Mouse (Mus musculus): ENCODE data around the gene Siglecg. TPM values are rescaled to one million over a fixed set of nuclear protein-coding genes. Genes with fewer than 3 reads are reported as not detected.

Siglecg gene
- polyA plus RNA-seq (2014; fragmentation: Illumina TruSeq; extraction: RNeasy Lipid Tissue Mini Kit (QIAGEN cat#74804); ENCODE audit: low read depth, low replicate concordance), result not detected

GRCm38 (mm10) chr7:43408131-43408553 lies at the start of gene Siglecg:
Gene Siglecg (plus strand): TSS chr7:43408204.

DNA sequence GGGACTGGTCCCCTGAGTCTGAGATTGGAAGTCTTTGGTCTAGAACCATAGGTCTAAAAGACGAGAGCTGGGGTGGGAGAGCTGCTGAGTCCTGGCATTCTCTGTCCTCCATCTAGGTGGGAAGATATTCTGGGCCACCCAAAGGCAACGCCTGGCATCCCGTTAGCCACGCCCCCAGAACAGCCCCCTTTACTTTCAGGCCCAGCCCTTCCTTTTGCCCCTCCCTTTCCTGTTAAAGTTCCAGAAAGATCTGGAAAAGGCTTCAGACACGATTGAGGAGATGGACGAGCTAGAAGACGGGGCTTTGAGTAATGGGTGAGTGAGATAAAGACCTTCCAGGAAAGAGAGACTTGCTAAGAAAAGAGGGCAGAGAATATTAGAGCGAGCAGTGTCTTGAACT lies 19.4 kb downstream of the Siglecg start, which contains the start of gene Lim2:
Lim2 (plus strand) TSS at position 265 of the 400 bp plus-strand sequence.

DNA sequence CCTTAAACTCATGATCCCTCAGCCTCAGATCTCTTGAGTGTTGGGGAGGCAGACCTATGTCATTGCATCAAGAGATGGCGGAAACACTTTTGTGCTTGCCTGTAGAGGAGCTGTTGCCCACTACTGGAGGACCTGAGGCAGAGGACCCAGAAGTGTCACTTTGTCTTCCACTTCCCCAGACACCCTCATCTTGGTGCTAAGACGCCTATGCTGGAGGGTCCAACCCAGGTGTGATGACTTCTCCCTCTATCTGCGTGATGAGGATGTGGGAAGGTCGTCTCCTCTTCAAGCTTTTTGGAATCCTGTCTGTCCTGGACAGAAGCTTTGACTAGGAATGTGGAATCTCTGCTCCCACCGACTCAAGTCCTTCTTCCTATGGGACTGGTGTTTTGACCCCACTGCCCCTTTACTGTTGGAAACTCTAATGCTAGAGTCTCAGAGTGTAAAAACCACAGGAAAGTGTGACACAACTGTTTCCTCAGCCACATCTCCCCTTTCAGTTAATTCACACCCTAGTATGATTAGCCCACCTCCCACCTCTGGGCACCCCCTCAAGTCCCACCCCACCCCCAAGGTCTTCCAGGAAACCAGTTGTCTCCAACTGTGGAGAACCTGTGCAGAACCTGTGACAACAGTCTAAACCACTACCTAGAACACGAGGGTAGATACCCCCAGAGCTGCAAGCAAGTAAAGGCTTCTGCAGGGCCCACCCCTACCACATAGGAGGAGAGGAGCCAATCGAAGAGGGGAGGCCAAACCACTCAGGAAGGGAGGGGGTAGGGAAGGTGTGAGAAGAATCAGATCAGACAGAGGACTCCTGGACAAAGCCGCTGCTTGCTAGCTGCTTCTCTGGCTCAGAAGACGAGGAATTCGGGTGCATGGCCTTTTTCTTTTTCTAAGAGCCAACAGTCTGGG lies 28.6 kb downstream of the Siglecg start, which contains the start of gene Nkg7:
Nkg7 (plus strand) TSS at position 733 of the 915 bp plus-strand sequence.

GRCm38 (mm10) chr7:43440482-43440881 lies 32.5 kb downstream of the Siglecg start, which contains the start of gene Cldnd2:
Gene Cldnd2 (plus strand): TSS chr7:43440782.

DNA sequence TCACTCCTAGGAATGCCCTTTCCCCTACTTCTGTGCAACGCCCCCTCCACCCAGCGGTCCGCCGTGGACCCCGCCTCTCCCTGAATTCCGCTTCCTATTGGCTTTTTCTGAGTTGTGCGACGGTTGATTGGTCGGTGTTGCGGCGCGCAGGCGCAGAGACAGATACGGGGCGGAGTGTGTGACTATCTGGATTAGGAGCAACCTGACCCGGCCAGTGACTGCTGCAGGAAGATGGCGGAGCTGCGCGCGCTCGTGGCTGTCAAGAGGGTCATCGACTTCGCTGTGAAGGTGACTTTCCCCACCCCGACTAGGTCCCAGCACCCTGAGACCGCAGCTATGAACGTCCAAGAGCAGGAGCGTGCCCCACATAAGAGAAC lies 35.9 kb downstream of the Siglecg start, which contains the start of the genes Etfb and Gm45233:
Etfb (plus strand) TSS at position 167 of the 377 bp plus-strand sequence.
Gm45233 (plus strand) TSS at position 212 of the 377 bp plus-strand sequence.

GRCm38 (mm10) chr7:43462851-43463250 lies 54.8 kb downstream of the Siglecg start, which contains the start of gene Vsig10l:
Gene Vsig10l (plus strand): TSS chr7:43463151.

Other genes starting within 250 kb of the Siglecg start
- 38.8 TPM for gene Zfp715, start 94.9 kb upstream of the Siglecg start, polyA plus RNA-seq (2014; fragmentation: Illumina TruSeq; extraction: RNeasy Lipid Tissue Mini Kit (QIAGEN cat#74804); ENCODE audit: low read depth, low replicate concordance)
- 0.10 TPM for gene Siglecf, start 56.9 kb upstream of the Siglecg start, polyA plus RNA-seq (2014; fragmentation: Illumina TruSeq; extraction: RNeasy Lipid Tissue Mini Kit (QIAGEN cat#74804); ENCODE audit: low read depth, low replicate concordance)
- gene Lim2, start 19.5 kb downstream of the Siglecg start, polyA plus RNA-seq (2014; fragmentation: Illumina TruSeq; extraction: RNeasy Lipid Tissue Mini Kit (QIAGEN cat#74804); ENCODE audit: low read depth, low replicate concordance), result not detected
- not detected for gene Nkg7, start 28.9 kb downstream of the Siglecg start, polyA plus RNA-seq (2014; fragmentation: Illumina TruSeq; extraction: RNeasy Lipid Tissue Mini Kit (QIAGEN cat#74804); ENCODE audit: low read depth, low replicate concordance)
- gene Cldnd2, start 32.6 kb downstream of the Siglecg start, polyA plus RNA-seq (2014; fragmentation: Illumina TruSeq; extraction: RNeasy Lipid Tissue Mini Kit (QIAGEN cat#74804); ENCODE audit: low read depth, low replicate concordance), result 18.3 TPM
- gene Etfb, start 35.9 kb downstream of the Siglecg start, polyA plus RNA-seq (2014; fragmentation: Illumina TruSeq; extraction: RNeasy Lipid Tissue Mini Kit (QIAGEN cat#74804); ENCODE audit: low read depth, low replicate concordance), result 3.1 TPM
- gene Gm45233, start 35.9 kb downstream of the Siglecg start, polyA plus RNA-seq (2014; fragmentation: Illumina TruSeq; extraction: RNeasy Lipid Tissue Mini Kit (QIAGEN cat#74804); ENCODE audit: low read depth, low replicate concordance), result not detected
- 1.5 TPM for gene Vsig10l, start 54.9 kb downstream of the Siglecg start, polyA plus RNA-seq (2014; fragmentation: Illumina TruSeq; extraction: RNeasy Lipid Tissue Mini Kit (QIAGEN cat#74804); ENCODE audit: low read depth, low replicate concordance)
- 0.46 TPM for gene Iglon5, start 81.9 kb downstream of the Siglecg start, polyA plus RNA-seq (2014; fragmentation: Illumina TruSeq; extraction: RNeasy Lipid Tissue Mini Kit (QIAGEN cat#74804); ENCODE audit: low read depth, low replicate concordance)
- 14.5 TPM for gene 4931406B18Rik, start 97.7 kb downstream of the Siglecg start, polyA plus RNA-seq (2014; fragmentation: Illumina TruSeq; extraction: RNeasy Lipid Tissue Mini Kit (QIAGEN cat#74804); ENCODE audit: low read depth, low replicate concordance)
- 2.1 TPM for gene Cd33, start 136.2 kb downstream of the Siglecg start, polyA plus RNA-seq (2014; fragmentation: Illumina TruSeq; extraction: RNeasy Lipid Tissue Mini Kit (QIAGEN cat#74804); ENCODE audit: low read depth, low replicate concordance)
- 0.34 TPM for gene Zfp658, start 154.1 kb downstream of the Siglecg start, polyA plus RNA-seq (2014; fragmentation: Illumina TruSeq; extraction: RNeasy Lipid Tissue Mini Kit (QIAGEN cat#74804); ENCODE audit: low read depth, low replicate concordance)
- 13.8 TPM for gene Zfp719, start 171.4 kb downstream of the Siglecg start, polyA plus RNA-seq (2014; fragmentation: Illumina TruSeq; extraction: RNeasy Lipid Tissue Mini Kit (QIAGEN cat#74804); ENCODE audit: low read depth, low replicate concordance)
- gene Zfp819, start 199.0 kb downstream of the Siglecg start, polyA plus RNA-seq (2014; fragmentation: Illumina TruSeq; extraction: RNeasy Lipid Tissue Mini Kit (QIAGEN cat#74804); ENCODE audit: low read depth, low replicate concordance), result 9.2 TPM
- not detected for gene Ceacam18, start 226.5 kb downstream of the Siglecg start, polyA plus RNA-seq (2014; fragmentation: Illumina TruSeq; extraction: RNeasy Lipid Tissue Mini Kit (QIAGEN cat#74804); ENCODE audit: low read depth, low replicate concordance)